Mouse (Mus musculus) adrenal gland, adult 10 weeks (tissue): ENCODE results near the gene Cyp8b1. TPM values are rescaled to one million over a fixed set of nuclear protein-coding genes. Genes with fewer than 3 reads are reported as not detected.

Experiments
- polyA plus RNA-seq: library from polyadenylated mRNA; stranded (reverse); fragments of 350-450 nt; fragmentation: Illumina TruSeq; extraction: RNeasy Lipid Tissue Mini Kit (QIAGEN cat#74804); gene quantifications from one replicate; pipeline ENCODE4 v1.2.3, GENCODE M21; 2014; ENCODE audit warnings: low read depth, low replicate concordance

The Cyp8b1 gene
- polyA plus RNA-seq, result not detected

GRCm38 (mm10) chr9:121916102-121916501, at the start of gene Cyp8b1:
Gene Cyp8b1, minus strand, starts transcription at chr9:121916305.

GRCm38 (mm10) chr9:121950418-121951113, 34.5 kb upstream of the Cyp8b1 start, which contains the start of gene Fam198a:
Gene Fam198a, plus strand, starts transcription at chr9:121950988.

GRCm38 (mm10) chr9:121898245-121898644, 17.9 kb downstream of the Cyp8b1 start, which contains the start of gene Ackr2:
Gene Ackr2, plus strand, starts transcription at chr9:121898355.

Other genes with a start within 250 kb of the Cyp8b1 start
- 7.9 TPM for gene Sec22c, start 210.8 kb downstream of the Cyp8b1 start, polyA plus RNA-seq
- gene Ss18l2, start 206.0 kb downstream of the Cyp8b1 start, polyA plus RNA-seq, result 53.9 TPM
- gene Nktr, start 197.1 kb downstream of the Cyp8b1 start, polyA plus RNA-seq, result 128 TPM
- gene Zfp651, start 157.0 kb downstream of the Cyp8b1 start, polyA plus RNA-seq, result 0.29 TPM
- gene Klhl40, start 138.7 kb downstream of the Cyp8b1 start, polyA plus RNA-seq, result not detected
- gene Hhatl, start 123.8 kb downstream of the Cyp8b1 start, polyA plus RNA-seq, result not detected
- gene Ccdc13, start 76.8 kb downstream of the Cyp8b1 start, polyA plus RNA-seq, result not detected
- gene Higd1a, start 57.9 kb downstream of the Cyp8b1 start, polyA plus RNA-seq, result 59.5 TPM
- gene Ackr2, start 17.9 kb downstream of the Cyp8b1 start, polyA plus RNA-seq, result 0.58 TPM
- gene Fam198a, start 34.7 kb upstream of the Cyp8b1 start, polyA plus RNA-seq, result 0.47 TPM
- gene Pomgnt2, start 80.8 kb upstream of the Cyp8b1 start, polyA plus RNA-seq, result 0.23 TPM
- 200 TPM for gene Snrk, start 201.0 kb upstream of the Cyp8b1 start, polyA plus RNA-seq